Mouse (Mus musculus) kidney, adult 2 months (tissue): ENCODE data around the gene Il34. TPM values are rescaled to one million over a fixed set of nuclear protein-coding genes. Genes with fewer than 3 reads are reported as not detected.

Experiments
- DNase-seq: peaks from one replicate; pipeline ENCODE4 v3.0.0; 2021
- H3K27ac ChIP-seq: fragments of 200-500 bp; 2 replicates; pipeline ENCODE4 v1.5.1; 2012; ENCODE audit warnings: low read depth, low read length, control low read depth, inconsistent platforms; ENCODE audit not compliant: insufficient read depth
- H3K27me3 ChIP-seq: fragments of 200-500 bp; replicated peaks from 2 replicates; pipeline ENCODE4 v1.6.1; 2012; ENCODE audit warnings: mild to moderate bottlenecking, moderate library complexity, low read length, inconsistent platforms; ENCODE audit not compliant: control insufficient read depth, insufficient read depth
- H3K36me3 ChIP-seq: fragments of 200-500 bp; 2 replicates; pipeline ENCODE4 v1.6.1; 2012; ENCODE audit warnings: mild to moderate bottlenecking, moderate library complexity, low read length, inconsistent platforms; ENCODE audit not compliant: control insufficient read depth, insufficient read depth
- H3K4me1 ChIP-seq: fragments of 200-500 bp; 2 replicates; pipeline ENCODE4 v1.6.1; 2011; ENCODE audit warnings: low read length; ENCODE audit not compliant: control insufficient read depth, insufficient read depth
- H3K4me3 ChIP-seq: fragments of 200-500 bp; 2 replicates; pipeline ENCODE4 v1.5.1; 2011; ENCODE audit warnings: mild to moderate bottlenecking, low read depth, low read length, control low read depth; ENCODE audit not compliant: insufficient read depth
- CTCF ChIP-seq: fragments of 200-500 bp; conservative IDR thresholded peaks from 2 replicates; pipeline ENCODE4 v1.5.1; 2011; ENCODE audit warnings: low read depth, mild to moderate bottlenecking, control low read depth, low read length, moderate library complexity, mixed read lengths; ENCODE audit not compliant: insufficient read depth, insufficient read length
- POLR2A ChIP-seq: fragments of 200-500 bp; IDR thresholded peaks from one replicate; pipeline ENCODE4 v1.6.1; 2011; ENCODE audit warnings: low read depth, low read length, control low read depth
- WGBS: fragments of 180-500 bp; shearing (Covaris S2); methylation state at CpG from one replicate; pipeline ENCODE4 v1.1.7; 2018; 5-methylcytosine and 5-hydroxymethylcytosine counted together
- polyA plus RNA-seq: library from polyadenylated mRNA; depleted of rRNA; stranded (reverse); fragments of >200 nt; gene quantifications from 2 replicates; pipeline ENCODE4 v1.2.3, GENCODE M21; 2012

Gene Il34
- polyA plus RNA-seq, 1 experiment, result 21.8 TPM

DNA sequence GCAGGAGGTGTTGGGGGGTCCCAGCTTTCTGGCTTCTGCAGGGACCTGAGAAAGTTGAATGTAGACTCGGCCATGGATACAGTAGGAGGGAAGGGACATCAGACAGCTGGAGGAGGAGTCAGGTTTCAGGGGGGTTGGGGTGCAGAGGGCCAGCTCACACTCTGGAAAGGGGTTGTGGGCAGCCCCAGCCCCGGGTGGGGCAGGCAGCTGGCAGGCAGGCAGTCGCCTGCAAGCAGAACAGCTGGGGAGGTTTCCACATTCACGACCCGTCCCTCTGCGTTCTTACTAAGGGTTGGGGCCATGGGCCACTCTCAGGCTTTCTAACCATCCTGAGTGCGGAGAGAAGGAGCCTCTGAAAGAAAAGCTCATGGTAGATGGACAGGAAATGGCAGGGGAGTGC is 88.6 kb downstream of the Il34 start:
- TF ChIP-seq CTCF (no peak), POLR2A (no peak)
- WGBS, result 64% methylated on average over 7 of the region's 7 CpGs
- Histone ChIP-seq H3K27ac (no peak overlapping the region), H3K36me3 (no peaks in the 10 kb centered on the region), H3K4me3 (no peak overlapping the region), H3K4me1 (peaks cover 8% of the 10 kb centered on the region), H3K27me3 (no peaks in the 10 kb centered on the region)
- no peak for DNase-seq

DNA sequence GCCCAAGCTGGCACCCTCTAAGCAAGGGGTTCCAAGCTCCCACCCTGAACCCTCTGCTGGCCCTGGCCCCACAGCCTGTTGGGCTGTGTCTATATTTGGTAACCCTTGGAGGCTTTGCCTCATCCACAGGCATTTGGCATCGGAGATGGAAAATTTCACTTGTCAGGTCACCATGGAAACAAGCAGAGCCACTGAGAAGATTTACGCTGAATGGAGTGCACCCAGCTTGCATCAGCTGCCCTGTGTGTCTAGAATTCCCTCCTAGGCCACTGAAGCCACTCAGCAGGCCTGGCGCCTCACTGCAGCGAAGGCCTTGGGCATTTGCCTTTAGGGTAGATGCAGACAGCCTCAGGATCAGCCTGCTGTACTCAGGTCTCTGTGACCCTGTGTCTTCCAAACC is 89.6 kb downstream of the Il34 start:
- H3K4me3 ChIP-seq, result no peak overlapping the region
- no peak for TF ChIP-seq CTCF
- TF ChIP-seq POLR2A, result no peak
- H3K4me1 ChIP-seq, result peaks cover 11% of the 10 kb centered on the region
- H3K27me3 ChIP-seq, result no peaks in the 10 kb centered on the region
- peak overlapping the region; percentile 77 for H3K27ac ChIP-seq
- 57% methylated on average over 4 of the region's 4 CpGs for WGBS
- H3K36me3 ChIP-seq, result no peaks in the 10 kb centered on the region
- peak; percentile 83 for DNase-seq

DNA sequence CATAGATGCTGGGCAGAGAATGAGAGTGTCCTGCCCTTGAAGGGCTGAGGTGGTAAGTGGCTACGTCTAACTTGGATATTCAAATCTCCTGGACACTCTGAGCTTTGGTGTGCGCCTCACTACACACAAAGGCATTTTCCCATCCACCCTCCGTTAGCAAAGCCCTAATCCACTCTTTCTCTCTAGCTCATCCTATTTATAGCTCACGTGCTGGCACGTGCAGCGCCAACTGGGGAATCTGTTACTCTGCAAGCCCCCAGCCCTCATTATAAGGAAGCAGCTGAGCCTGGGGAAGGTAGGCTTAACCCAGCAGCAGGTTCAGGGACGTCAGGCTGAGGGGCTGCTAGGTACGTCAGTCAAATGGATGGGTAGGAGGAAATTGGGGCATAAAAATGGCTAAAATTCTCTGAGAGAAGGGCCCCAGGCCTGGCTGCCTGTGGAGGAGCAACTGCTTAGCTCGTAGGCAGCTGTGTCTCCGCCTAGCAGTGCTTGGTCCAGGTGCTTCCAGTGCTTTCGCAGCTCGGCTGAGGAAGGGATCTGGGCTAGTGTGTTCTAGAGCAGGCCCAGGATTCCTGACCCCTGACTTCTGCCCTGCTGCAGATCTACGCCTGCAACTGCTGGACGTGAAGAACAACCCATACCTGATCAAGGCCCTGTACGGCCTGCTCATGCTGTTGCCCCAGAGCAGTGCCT is 90.8 kb downstream of the Il34 start:
- peak overlapping the region; percentile 77; the same call in 1 of the 2 replicates for H3K27ac ChIP-seq
- H3K36me3 ChIP-seq, result no peaks in the 10 kb centered on the region
- H3K4me1 ChIP-seq, result peaks cover 11% of the 10 kb centered on the region
- TF ChIP-seq POLR2A, result no peak
- no peak for TF ChIP-seq CTCF
- no peaks in the 10 kb centered on the region for H3K27me3 ChIP-seq
- H3K4me3 ChIP-seq, result no peak overlapping the region
- no peak for DNase-seq
- 93% methylated on average over 15 of the region's 15 CpGs for WGBS

DNA sequence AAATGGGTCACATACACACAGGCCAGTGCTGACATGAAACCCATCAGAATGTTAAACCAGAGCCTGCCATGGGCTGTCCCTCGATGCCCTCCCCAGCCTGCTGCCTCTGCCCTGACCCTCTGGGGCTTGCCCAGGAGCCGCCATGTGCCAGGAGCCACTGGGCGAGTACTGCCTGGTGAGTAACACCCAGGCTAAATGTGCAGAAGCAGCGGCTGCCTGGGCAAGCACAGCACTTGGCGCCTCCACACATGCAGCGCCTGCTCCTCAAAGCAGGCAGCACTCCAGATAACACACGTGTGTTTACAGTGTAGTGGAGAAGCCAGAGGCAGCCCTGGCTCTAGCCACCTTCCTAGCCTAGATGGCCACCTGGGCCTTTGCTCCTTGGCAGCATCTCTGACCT is 92.7 kb downstream of the Il34 start:
- no peaks in the 10 kb centered on the region for H3K27me3 ChIP-seq
- no peaks in the 10 kb centered on the region for H3K36me3 ChIP-seq
- H3K27ac ChIP-seq, result no peak overlapping the region
- no peak overlapping the region for H3K4me3 ChIP-seq
- 92% methylated on average over 7 of the region's 7 CpGs for WGBS
- H3K4me1 ChIP-seq, result peaks cover 11% of the 10 kb centered on the region
- DNase-seq, result no peak
- TF ChIP-seq POLR2A (no peak), CTCF (no peak)

DNA sequence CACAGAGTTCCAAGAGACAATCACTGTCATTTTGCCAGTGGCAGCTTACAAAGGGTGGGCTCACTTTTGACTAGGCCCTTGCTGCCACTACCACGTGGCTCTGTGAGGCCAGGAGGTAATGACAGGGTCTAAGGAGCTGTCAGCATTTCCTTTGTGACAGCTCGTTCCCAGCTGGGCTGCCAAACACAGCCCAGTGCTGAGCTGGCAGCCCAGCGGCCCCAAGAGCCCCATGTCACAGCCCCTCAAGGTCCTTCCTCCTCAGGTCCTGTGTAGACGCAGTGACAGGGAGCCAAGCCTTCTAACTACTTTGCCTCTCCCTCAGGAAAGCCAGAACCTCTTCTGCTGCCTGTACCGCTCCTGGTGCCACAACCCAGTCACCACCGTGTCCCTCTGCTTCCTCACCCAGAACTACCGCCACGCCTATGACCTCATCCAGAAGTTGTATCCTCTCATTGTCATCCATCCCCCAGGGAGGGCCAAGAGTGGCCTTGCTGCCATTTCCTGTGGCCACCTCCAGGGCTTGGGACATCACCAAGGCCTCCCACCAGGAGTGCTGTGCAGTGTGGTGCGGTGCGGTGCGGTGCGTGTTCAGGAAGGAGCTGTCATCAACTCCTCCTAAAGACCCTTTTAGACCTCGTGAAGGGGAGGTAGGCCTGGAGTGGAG is 94.3 kb downstream of the Il34 start:
- peaks cover 10% of the 10 kb centered on the region for H3K4me1 ChIP-seq

DNA sequence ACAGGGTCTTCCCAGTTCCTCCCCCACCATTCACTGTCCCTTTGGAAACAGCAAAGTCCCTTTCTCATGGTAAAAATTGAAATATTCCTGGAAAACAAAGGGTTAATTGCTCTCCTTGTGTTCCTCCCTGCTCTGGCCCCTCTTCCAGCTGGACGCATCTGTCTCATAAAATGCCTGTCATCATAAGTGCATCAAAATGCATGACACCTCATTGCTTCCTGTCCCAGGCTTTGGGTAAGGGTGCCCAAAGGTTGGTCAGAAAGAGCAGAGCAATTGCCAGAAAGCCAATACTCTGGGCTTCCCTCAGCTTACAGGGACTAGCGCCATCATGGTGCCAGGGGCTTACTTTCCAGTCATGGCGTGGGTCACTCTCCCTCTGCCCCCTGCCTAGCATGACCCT is 95.1 kb downstream of the Il34 start:
- Histone ChIP-seq H3K4me1 (0 out of 2 replicates have a peak, but pooled peaks cover 3% of the 10 kb centered on the region), H3K27ac (no peak overlapping the region; the same call in 1 of the 2 replicates)

More for the DNA sequence above, 94.3 kb downstream of the Il34 start:
- WGBS, result 65% methylated on average over 13 of the region's 13 CpGs
- Histone ChIP-seq H3K27me3 (no peaks in the 10 kb centered on the region), H3K36me3 (no peaks in the 10 kb centered on the region), H3K27ac (peak overlapping the region; percentile 58), H3K4me3 (no peak overlapping the region)
- peak; percentile 80 for DNase-seq
- TF ChIP-seq POLR2A, result no peak
- TF ChIP-seq CTCF, result no peak

DNA sequence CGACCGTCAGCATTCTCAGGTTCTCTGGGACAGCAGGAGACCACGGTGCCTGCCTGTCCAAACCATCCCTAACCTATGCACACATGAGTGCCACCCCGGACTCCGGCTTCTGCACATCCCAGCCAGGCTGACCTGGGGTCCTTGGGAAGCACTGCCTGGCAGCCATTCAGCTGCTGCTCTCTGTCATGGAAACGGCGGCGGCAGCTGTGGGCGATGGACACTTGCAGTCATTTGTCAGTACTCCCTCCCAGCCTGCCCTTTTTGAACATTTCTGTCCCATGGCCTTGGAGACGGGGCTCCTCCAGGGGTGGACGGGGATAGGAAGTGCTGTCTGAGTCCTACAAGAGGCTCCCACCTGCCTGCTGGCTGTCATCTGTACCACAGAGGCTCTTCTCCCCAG is 97.3 kb downstream of the Il34 start:
- Histone ChIP-seq H3K27me3 (no peaks in the 10 kb centered on the region), H3K4me1 (0 out of 2 replicates have a peak, but pooled peaks cover 3% of the 10 kb centered on the region), H3K27ac (no peak overlapping the region), H3K4me3 (no peak overlapping the region), H3K36me3 (no peaks in the 10 kb centered on the region)
- no peak for TF ChIP-seq CTCF
- no peak for TF ChIP-seq POLR2A
- DNase-seq, result no peak
- 79% methylated on average over 11 of the region's 11 CpGs for WGBS

More for the DNA sequence above, 95.1 kb downstream of the Il34 start:
- TF ChIP-seq POLR2A, result no peak
- TF ChIP-seq CTCF, result no peak
- DNase-seq, result no peak
- no peak overlapping the region for H3K4me3 ChIP-seq
- no peaks in the 10 kb centered on the region for H3K27me3 ChIP-seq
- WGBS, result 64% methylated on average over 3 of the region's 3 CpGs
- H3K36me3 ChIP-seq, result no peaks in the 10 kb centered on the region
